Comparison of ENCODE assay signal across 13 mouse cellular contexts in the genomic region with DNA sequence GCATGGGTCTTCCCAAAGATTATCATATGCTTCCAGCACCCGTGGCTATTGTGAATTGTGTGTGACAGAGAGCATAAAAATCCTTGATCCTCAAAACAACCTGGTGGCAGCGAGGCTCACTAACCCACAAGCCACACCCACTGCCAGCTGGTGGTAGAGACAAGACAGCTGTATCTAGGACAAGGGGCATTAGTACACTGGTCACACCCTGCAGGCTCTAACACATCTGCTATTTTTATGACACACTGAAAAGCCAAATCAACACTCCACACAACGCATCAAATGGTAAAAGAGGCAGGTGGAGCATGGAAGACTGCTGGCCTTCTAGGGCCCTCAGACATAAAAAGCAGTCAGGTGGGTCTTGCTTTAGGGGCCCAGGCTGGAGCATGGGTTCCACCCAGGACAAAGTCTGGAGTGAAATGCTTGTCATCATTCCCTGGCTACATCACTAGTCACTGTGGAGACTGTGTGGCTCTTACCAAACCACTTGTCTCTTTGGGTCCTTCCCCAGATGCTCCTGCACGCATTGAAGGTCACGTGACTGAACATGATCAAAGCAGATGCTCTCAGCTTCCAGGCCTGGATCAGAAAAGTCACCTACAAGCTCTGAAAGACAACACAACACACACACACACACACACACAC. TPM values are rescaled to one million over a fixed set of nuclear protein-coding genes. Genes with fewer than 3 reads are reported as not detected.
DNase-seq lines count a peak whose midpoint lies in the region; ATAC-seq lines count a peak whose summit lies in the region.
"Had no signal": no experiment of that assay in that cellular context is flagged by ENCODE, and none has a peak within 500 bp of the region (broad histone marks: within the 10 kb centered on the region; RNA-seq: fewer than 3 reads in every experiment).

No protein-coding gene starts in this region.

- H3K9ac ChIP-seq in heart, embryonic 15.5 days = no peak overlapping the region
- no peak overlapping the region for H3K9ac ChIP-seq in midbrain, embryonic 13.5 days (replicated peaks)
- H3K9ac ChIP-seq: embryonic facial prominence, embryonic 13.5 days had no signal

- no peak overlapping the region for H3K4me3 ChIP-seq in heart, embryonic 15.5 days
- no peak overlapping the region for H3K4me3 ChIP-seq in midbrain, embryonic 13.5 days (replicated peaks)
- H3K4me3 ChIP-seq: embryonic facial prominence, embryonic 13.5 days; layer of hippocampus, adult 2 months had no signal

- H3K4me2 ChIP-seq in heart, embryonic 15.5 days = no peak overlapping the region
- no peak overlapping the region for H3K4me2 ChIP-seq in midbrain, embryonic 13.5 days (replicated peaks)
- H3K4me2 ChIP-seq: embryonic facial prominence, embryonic 13.5 days had no signal

- WGBS in heart, embryonic 15.5 days = 53% methylated on average over 5 of the region's 5 CpGs
- WGBS in midbrain, embryonic 13.5 days = 66% methylated on average over 5 of the region's 5 CpGs

- peaks cover 5% of the 10 kb centered on the region for H3K4me1 ChIP-seq in heart, embryonic 15.5 days (replicated peaks)
- H3K4me1 ChIP-seq in midbrain, embryonic 13.5 days (replicated peaks) = no peaks in the 10 kb centered on the region
- H3K4me1 ChIP-seq: embryonic facial prominence, embryonic 13.5 days had no signal

- intact Hi-C loops in heart, postnatal 14 days (cut with DNase I) = no loop called here

- H3K36me3 ChIP-seq in heart, embryonic 15.5 days = no peaks in the 10 kb centered on the region
- H3K36me3 ChIP-seq in midbrain, embryonic 13.5 days = no peaks in the 10 kb centered on the region
- H3K36me3 ChIP-seq: embryonic facial prominence, embryonic 13.5 days had no signal

- no peaks in the 10 kb centered on the region for H3K27me3 ChIP-seq in heart, embryonic 15.5 days
- H3K27me3 ChIP-seq in midbrain, embryonic 13.5 days = no peaks in the 10 kb centered on the region
- H3K27me3 ChIP-seq: embryonic facial prominence, embryonic 13.5 days had no signal

- no peak overlapping the region for H3K27ac ChIP-seq in heart, embryonic 15.5 days
- no peak overlapping the region for H3K27ac ChIP-seq in midbrain, embryonic 13.5 days
- H3K27ac ChIP-seq: embryonic facial prominence, embryonic 13.5 days; layer of hippocampus, adult 2 months had no signal

- no peaks in the 10 kb centered on the region for H3K9me3 ChIP-seq in heart, embryonic 15.5 days (replicated peaks)
- H3K9me3 ChIP-seq in midbrain, embryonic 13.5 days = no peaks in the 10 kb centered on the region
- H3K9me3 ChIP-seq: embryonic facial prominence, embryonic 13.5 days had no signal

- no peak for DNase-seq in heart, postnatal 14 days
- peak; percentile 50 for DNase-seq in MEL-GATA-1-ER (ENCODE audit: extremely low read depth, low read depth)
- peak; percentile 92 for DNase-seq in liver
- DNase-seq in skeletal muscle tissue, adult 2 months (ENCODE audit: low read depth, low spot score) = peak; percentile 25
- DNase-seq in gastrocnemius, postnatal 25 days = no peak
- DNase-seq: adrenal gland, postnatal 25 days had no signal

- ATAC-seq in heart, embryonic 15.5 days (replicated peaks; ENCODE audit: insufficient number of reproducible peaks, insufficient read depth, low FRiP score, low read depth) = peak; percentile 31; the same call in 1 of the 2 replicates
- ATAC-seq in monocyte, adult 5-6 weeks (replicated peaks; ENCODE audit: insufficient number of reproducible peaks, low FRiP score, low TSS enrichment, poor library complexity, severe bottlenecking) = no peak
- ATAC-seq in midbrain, embryonic 13.5 days = no peak

RNA-seq across cellular contexts. Expression of a gene that starts 11.4 kb away (rescaled TPM):
- polyA plus RNA-seq in heart, embryonic 15.5 days (2015; fragmentation: Nextera tagmentation; extraction: Ambion mirVana) = 0.08 TPM in 1 of 2 replicates, not detected in the other
- under 1 TPM in 1 of 2 experiments, not detected in 1; 0.90 TPM for total RNA-seq in heart, postnatal 14 days (2021)
- total RNA-seq in monocyte, adult 5-6 weeks (2017) = 0.11 to 0.87 TPM (median 0.57 TPM) in 3 replicates
- polyA plus RNA-seq in midbrain, embryonic 13.5 days (2015; fragmentation: Nextera tagmentation; extraction: Ambion mirVana) = not detected in 2 replicates
- total RNA-seq in gastrocnemius, postnatal 25 days (2021) = not detected
- total RNA-seq: adrenal gland, postnatal 25 days; heart, postnatal 10 days had no signal
- polyA plus RNA-seq: embryonic facial prominence, embryonic 13.5 days; lung, embryonic 16.5 days had no signal

RNA-seq across cellular contexts. Expression of a gene that starts 37.9 kb away (rescaled TPM):
- polyA plus RNA-seq in heart, embryonic 15.5 days (2015; fragmentation: Nextera tagmentation; extraction: Ambion mirVana) = 0.23 and 0.96 TPM in 2 replicates
- under 1 TPM; 0.61 to 0.86 TPM for total RNA-seq in heart, postnatal 14 days (2021)
- total RNA-seq in monocyte, adult 5-6 weeks (2017) = not detected in 3 replicates
- polyA plus RNA-seq in midbrain, embryonic 13.5 days (2015; fragmentation: Nextera tagmentation; extraction: Ambion mirVana) = 0.21 and 0.43 TPM in 2 replicates
- total RNA-seq in gastrocnemius, postnatal 25 days (2021) = 1 to 10 TPM; 2.8 to 3.0 TPM

RNA-seq across cellular contexts. Expression of a gene that starts 37.9 kb away (rescaled TPM):
- polyA plus RNA-seq in heart, embryonic 15.5 days (2015; fragmentation: Nextera tagmentation; extraction: Ambion mirVana) = 9.4 and 9.7 TPM in 2 replicates
- total RNA-seq in heart, postnatal 14 days (2021) = 1 to 10 TPM; 2.8 to 3.2 TPM
- not detected in 3 replicates for total RNA-seq in monocyte, adult 5-6 weeks (2017)
- 14.2 and 14.5 TPM in 2 replicates for polyA plus RNA-seq in midbrain, embryonic 13.5 days (2015; fragmentation: Nextera tagmentation; extraction: Ambion mirVana)
- 1 to 10 TPM in 1 of 2 experiments, under 1 TPM in 1; 0.82 to 1.4 TPM for total RNA-seq in gastrocnemius, postnatal 25 days (2021)

Comparison
In these comparisons a context has a peak if more than half of its experiments do, and no peak if none do; other contexts are left out.
1. DNase-seq: peak in MEL-GATA-1-ER (single experiment), liver (single experiment) and skeletal muscle tissue, adult 2 months (single experiment); none in heart, postnatal 14 days (0 of 2) and gastrocnemius, postnatal 25 days (single experiment).